Mouse (Mus musculus) heart, adult 11 months (tissue): Measurements from ENCODE around the gene Dcun1d2.
A peak's percentile ranks its signal among the peaks of the same experiment; 100 is the strongest.

ENCODE experiments used
- DNase-seq: peaks from one replicate; pipeline ENCODE4 v3.0.0; 2022

Dcun1d2 gene

GRCm38 (mm10) chr8:13253413-13253812, 34.5 kb downstream of the Dcun1d2 start:
- no peak for DNase-seq

- peak; percentile 94 for DNase-seq
These were observed 35.1 kb downstream of the Dcun1d2 start for GRCm38 (mm10) chr8:13252837-13253236.

GRCm38 (mm10) chr8:13244343-13244880, 43.5 kb downstream of the Dcun1d2 start:
- DNase-seq, result peak; percentile 90

GRCm38 (mm10) chr8:13242985-13243870, 44.7 kb downstream of the Dcun1d2 start:
- peak; percentile 89 for DNase-seq

- DNase-seq, result peak; percentile 96
These were observed 47.2 kb downstream of the Dcun1d2 start for GRCm38 (mm10) chr8:13240691-13241090.

- DNase-seq, result peak; percentile 87
These were observed 47.9 kb downstream of the Dcun1d2 start for GRCm38 (mm10) chr8:13240055-13240454.

- DNase-seq, result peak; percentile 93
These were observed 53.1 kb downstream of the Dcun1d2 start for GRCm38 (mm10) chr8:13234803-13235202.

- DNase-seq, result peak; percentile 98
These were observed 57.5 kb downstream of the Dcun1d2 start for GRCm38 (mm10) chr8:13230471-13230870.

- peak; percentile 96 for DNase-seq
These were observed 58.1 kb downstream of the Dcun1d2 start for GRCm38 (mm10) chr8:13229802-13230201.

GRCm38 (mm10) chr8:13228923-13229610, 58.9 kb downstream of the Dcun1d2 start:
- DNase-seq, result peak; percentile 83

GRCm38 (mm10) chr8:13227184-13227583, 60.7 kb downstream of the Dcun1d2 start:
- DNase-seq, result peak; percentile 91

GRCm38 (mm10) chr8:13226288-13226687, 61.6 kb downstream of the Dcun1d2 start:
- peak; percentile 95 for DNase-seq

- DNase-seq, result peak; percentile 95
These were observed 63.5 kb downstream of the Dcun1d2 start for GRCm38 (mm10) chr8:13224426-13224825.

GRCm38 (mm10) chr8:13218441-13218840, 69.5 kb downstream of the Dcun1d2 start:
- no peak for DNase-seq

GRCm38 (mm10) chr8:13217986-13218385, 69.9 kb downstream of the Dcun1d2 start:
- DNase-seq, result no peak

GRCm38 (mm10) chr8:13217093-13217492, 70.8 kb downstream of the Dcun1d2 start:
- peak; percentile 81 for DNase-seq

- DNase-seq, result no peak
These were observed 71.5 kb downstream of the Dcun1d2 start for GRCm38 (mm10) chr8:13216386-13216785.

GRCm38 (mm10) chr8:13213479-13214268, 74.3 kb downstream of the Dcun1d2 start:
- DNase-seq, result peak; percentile 98

- peak; percentile 96 for DNase-seq
These were observed 78.2 kb downstream of the Dcun1d2 start for GRCm38 (mm10) chr8:13209770-13210169.

GRCm38 (mm10) chr8:13208627-13209355, 79.1 kb downstream of the Dcun1d2 start:
- DNase-seq, result peak; percentile 97

- no peak for DNase-seq
These were observed 81.6 kb downstream of the Dcun1d2 start for GRCm38 (mm10) chr8:13206290-13206689.
